Mouse (Mus musculus) small intestine, adult 2 months (tissue): ENCODE results near the gene Atxn7.

Experiments
- CTCF ChIP-seq: fragments of 200-500 bp; IDR thresholded peaks from 2 replicates; pipeline ENCODE4 v1.5.1; 2012; ENCODE audit warnings: low read depth, mild to moderate bottlenecking, control low read depth, inconsistent platforms, low read length, moderate library complexity, mixed read lengths; ENCODE audit not compliant: insufficient replicate concordance, insufficient read length; ENCODE audit errors: extremely low read depth
- POLR2A ChIP-seq: fragments of 200-500 bp; IDR thresholded peaks from 2 replicates; pipeline ENCODE4 v1.6.1; 2012; ENCODE audit warnings: low read depth, mild to moderate bottlenecking, control low read depth, inconsistent platforms, low read length, moderate library complexity

DNA sequence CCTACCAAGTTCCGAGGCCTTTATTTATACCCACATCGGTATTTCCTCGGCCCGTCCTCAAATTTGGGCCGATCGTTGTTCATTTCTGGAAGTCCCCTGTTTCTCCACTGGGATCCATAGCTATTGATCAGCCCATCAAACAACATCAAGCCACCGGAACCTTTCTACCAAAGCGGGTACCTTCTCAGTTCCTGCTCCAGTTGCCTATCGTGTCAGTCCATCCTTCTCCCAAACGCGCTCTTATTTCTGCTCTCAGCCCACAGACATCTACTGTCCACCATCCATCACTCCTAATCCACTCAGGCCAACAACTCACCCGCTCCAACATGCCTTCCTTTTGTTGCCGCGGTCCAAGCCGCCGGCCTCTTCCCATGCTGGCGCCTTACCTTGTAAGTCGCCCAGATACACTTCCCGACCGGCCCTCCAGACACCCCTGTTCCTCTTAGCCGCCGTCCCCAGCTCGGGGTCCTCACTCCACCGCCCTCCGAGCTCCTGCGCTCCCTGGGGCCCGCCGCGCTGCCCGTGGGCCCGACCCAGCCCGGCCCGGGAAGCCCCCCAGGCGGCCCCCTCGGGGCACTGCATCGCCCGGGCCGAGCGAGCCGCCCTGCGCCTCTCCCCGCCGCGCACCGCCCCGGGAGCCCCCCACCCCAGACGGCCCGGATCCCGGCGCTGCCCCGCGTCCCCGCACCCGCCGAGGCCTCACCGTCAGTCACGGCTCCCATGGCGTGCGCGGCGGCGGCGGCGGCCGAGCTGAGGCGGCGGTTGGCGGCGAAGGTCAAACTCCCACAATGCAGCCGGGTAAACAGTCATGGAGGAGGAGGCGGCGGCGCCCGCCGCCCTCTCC lies 536 bp upstream of the Atxn7 start:
- no peak for TF ChIP-seq CTCF
- no peak for TF ChIP-seq POLR2A
